Mouse (Mus musculus): ENCODE measurements around the gene Bub1b.

Gene Bub1b

DNA sequence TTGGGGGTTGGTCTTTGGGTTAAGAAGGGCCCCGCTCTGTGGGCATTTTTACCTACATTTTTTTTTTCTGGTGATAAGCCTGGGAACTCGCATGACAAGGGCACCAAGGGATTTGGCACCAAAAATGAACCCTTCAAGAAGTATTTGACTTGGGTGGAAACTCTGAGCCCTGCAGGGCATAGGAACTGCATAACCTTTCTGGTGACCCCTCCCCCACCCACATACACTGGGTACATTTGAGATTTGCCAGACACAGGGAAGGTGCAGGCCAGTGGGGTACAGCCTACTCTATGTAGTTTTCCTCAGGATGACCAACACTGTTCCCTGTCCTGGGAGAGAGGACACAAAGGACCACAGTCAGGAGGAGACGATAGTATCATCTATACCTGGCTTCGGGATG, 67.6 kb downstream of the Bub1b start:
- DNase-seq (ENCODE audit: low spot score): no peak

- DNase-seq (ENCODE audit: low spot score): peak; percentile 6
Observed at GRCm38 (mm10) chr2:118667181-118667580, 69.2 kb downstream of the Bub1b start.

- DNase-seq (ENCODE audit: low spot score): no peak
Observed at GRCm38 (mm10) chr2:118669245-118669644, 71.2 kb downstream of the Bub1b start.

DNA sequence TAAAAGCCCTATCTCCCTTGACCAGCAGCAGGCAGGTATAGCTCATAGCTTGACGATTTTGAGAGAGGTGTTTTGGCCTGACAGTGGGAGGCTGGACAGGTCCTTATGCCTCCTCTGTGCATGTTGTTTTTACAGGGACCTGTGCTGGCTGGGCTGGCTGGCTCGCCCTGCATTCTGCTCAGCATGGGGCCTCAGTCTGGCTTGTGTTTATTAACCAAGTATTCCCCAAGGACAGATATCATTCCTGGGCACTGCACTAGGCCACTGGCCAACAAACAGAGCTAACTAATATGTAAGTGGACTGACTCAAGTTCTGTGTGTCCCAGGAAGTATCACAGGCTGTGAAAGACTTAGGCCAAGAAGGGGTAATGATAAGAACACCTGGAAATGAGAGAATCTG, 71.8 kb downstream of the Bub1b start:
- no peak for DNase-seq (ENCODE audit: low spot score)

GRCm38 (mm10) chr2:118671728-118672127, 73.7 kb downstream of the Bub1b start:
- DNase-seq (ENCODE audit: low spot score): no peak

- no peak for DNase-seq (ENCODE audit: low spot score)
Observed at GRCm38 (mm10) chr2:118673686-118674465, 75.9 kb downstream of the Bub1b start.

DNA sequence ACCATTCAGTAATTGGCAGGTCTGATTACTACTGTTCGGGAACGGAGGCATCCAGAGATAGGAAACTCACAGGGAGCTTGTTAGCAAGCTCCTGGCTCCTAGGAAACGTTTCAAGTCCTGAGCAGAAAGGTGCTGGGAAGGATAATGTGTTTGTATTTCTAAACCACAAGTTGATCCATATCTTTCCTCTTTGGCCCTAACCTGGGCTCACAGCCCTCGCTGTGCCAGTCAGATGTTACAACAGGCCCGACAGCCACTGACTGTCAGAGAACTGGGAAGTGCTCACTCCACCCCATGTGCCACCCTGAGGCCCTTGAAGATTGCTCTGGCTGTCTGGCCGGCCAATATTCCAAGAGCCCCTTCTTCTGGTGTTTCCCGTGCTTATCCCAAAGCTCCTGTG, 76.5 kb downstream of the Bub1b start:
- no peak for DNase-seq (ENCODE audit: low spot score)

DNA sequence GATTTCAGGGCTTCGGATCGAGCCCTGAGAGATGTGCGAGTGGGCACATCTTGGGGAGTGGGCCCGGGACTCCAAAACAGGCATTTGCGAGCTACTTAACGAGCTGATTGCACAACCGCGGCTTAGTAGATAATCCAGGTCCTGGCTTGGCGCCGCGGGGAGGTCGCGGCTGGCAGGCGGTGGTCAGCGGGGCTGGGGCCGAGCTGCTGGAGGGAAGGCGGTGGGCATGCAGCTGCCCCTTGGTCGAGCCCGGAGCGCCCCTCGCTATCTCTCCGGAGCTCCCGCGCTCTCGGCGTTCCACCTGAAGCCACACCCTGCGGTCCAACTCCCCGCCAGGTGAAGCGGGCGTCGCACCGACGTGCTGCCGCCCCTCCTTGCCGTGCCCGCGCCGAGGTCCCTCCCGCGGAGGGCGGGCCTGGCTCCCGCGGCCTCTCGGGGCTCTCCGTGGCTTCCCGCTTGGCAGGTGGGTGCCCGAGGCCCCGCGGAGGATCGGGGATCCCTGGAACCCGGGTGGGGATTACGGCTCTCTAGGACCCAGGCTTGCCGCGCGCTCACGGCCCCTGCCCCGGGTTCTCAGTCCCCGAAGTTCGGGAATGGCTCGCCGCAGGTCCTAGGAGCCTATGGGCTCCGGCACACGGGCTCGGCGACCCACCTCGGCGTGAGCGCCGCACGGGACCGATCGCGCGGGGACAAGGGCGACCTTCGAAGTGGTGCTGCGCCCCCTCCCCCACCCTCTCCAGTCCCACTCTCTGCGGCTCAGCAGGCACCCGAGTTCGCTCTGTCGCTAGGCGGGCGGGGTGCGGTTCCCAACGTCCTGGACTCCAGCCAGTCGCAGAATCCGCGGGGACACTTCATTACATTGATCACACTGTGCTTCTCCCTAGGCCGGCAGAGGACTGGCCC, 79.1 kb downstream of the Bub1b start:
- DNase-seq (ENCODE audit: low spot score): peak; percentile 44

DNA sequence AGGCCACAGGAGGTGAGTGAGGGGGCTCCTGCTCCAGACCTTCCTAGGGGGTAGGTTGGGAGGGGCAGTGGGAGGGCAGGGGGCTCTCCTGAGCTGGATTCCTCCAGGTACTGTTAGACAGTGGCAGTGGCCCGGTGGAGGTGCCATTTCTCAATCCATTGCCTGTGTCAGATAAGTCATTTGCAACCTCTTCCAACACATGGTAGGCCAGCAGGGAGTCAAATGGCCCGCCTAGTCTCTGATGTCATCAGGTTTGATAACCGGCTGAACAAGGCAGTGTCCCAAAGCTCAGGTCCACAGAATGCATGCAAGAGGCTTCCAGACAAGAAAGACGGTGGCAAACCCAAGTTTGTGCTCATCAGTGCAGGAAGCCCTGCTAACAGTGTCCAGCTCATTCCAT, 79.8 kb downstream of the Bub1b start:
- no peak for DNase-seq (ENCODE audit: low spot score)

GRCm38 (mm10) chr2:118679577-118679976, 81.6 kb downstream of the Bub1b start:
- DNase-seq (ENCODE audit: low spot score): no peak

DNA sequence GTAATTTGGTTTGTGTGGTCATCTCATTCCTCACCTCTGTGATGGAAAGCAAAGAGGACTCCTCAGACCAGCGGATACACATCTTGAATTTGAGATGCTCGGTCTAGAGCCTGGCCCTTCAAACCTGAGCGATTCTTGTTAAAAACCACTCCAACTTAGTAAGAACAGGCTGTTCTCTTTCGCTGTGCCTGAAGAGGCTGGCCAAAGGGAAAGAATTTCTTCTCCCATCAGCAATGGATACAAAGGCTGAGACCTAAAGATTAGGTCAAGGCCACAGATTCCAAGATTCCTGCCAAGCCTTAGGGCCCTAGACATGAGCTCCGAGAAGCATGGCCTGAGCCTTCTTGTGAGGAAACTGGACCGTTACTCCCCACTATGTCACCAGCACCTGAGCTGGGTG, 82.9 kb downstream of the Bub1b start:
- no peak for DNase-seq (ENCODE audit: low spot score)

DNA sequence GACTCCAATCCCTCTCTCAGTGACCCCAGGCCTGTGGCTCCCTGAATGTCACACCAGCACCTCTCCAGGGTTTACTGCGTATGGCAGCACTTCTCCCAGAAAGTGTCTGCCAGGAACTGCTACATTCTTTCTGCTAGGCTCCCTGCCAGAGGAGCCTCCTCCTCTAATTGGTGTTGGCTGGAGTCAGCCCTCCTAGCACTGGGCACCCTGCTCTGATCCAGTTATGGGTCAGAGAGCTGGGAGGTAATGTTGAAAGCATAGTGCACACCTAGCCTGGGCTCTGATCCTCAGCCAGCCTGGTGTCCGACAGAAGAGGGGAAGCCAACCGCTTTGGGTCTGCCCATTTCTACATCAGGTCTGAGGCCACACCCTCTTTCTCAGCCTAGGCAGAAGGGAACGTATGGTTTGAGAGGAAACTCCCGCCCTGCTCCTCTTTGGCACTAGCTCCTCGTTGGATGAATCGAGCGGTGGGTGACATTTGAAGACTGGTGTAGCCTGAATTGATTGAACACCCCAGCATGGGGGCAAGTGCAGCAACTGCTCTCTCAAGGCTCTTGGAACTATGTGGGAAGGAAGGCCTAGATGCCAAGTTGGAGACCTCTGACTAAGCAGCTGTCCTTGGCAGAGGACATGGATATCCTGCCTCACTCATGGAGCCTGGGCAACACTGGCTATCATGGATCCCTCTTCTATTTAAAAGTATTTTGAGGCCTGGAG, 84.7 kb downstream of the Bub1b start:
- DNase-seq (ENCODE audit: low spot score): no peak

- DNase-seq (ENCODE audit: low spot score): no peak
Observed at GRCm38 (mm10) chr2:118685088-118685487, 87.1 kb downstream of the Bub1b start.

GRCm38 (mm10) chr2:118686693-118687092, 88.7 kb downstream of the Bub1b start:
- no peak for DNase-seq (ENCODE audit: low spot score)

GRCm38 (mm10) chr2:118687791-118688190, 89.8 kb downstream of the Bub1b start:
- DNase-seq (ENCODE audit: low spot score): no peak

DNA sequence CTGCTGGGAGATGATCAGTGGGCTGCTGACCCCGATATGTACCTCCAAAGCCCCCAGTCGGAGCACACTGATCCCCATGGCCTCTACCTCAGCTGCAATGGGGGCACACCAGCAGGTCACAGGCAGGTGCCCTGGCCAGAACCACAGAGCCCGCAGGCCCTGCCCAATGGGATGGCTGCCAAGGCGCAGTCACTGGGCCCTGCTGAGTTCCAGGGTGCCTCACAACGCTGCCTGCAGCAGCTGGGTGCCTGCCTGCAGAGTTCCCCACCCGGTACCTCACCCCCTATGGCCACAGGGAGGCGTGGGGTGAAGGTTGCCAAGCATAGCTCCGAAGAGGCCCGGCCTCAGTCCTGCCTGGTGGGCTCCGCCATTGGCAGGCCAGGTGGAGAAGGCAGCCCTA, 91.9 kb downstream of the Bub1b start:
- no peak for DNase-seq (ENCODE audit: low spot score)

Data from embryo, embryonic 10.5 days (tissue).